Mouse (Mus musculus) embryo, embryonic 10 days (tissue): ENCODE measurements at regions not wholly inside any gene's neighbourhood (a gene's known extent, or its start where the extent isn't known, plus 50 kb on each side); places are given as distances from the start of the nearest gene placed in this dataset.
"Not testable (repeated sequence)": the region's sequence is repeated elsewhere in the genome, so short reads cannot be mapped to it uniquely, and the experiment has no call there.

Experiments
- DNase-seq: peaks from one replicate; pipeline ENCODE4 v3.0.0-alpha.2; 2015; ENCODE audit warnings: low spot score

DNA sequence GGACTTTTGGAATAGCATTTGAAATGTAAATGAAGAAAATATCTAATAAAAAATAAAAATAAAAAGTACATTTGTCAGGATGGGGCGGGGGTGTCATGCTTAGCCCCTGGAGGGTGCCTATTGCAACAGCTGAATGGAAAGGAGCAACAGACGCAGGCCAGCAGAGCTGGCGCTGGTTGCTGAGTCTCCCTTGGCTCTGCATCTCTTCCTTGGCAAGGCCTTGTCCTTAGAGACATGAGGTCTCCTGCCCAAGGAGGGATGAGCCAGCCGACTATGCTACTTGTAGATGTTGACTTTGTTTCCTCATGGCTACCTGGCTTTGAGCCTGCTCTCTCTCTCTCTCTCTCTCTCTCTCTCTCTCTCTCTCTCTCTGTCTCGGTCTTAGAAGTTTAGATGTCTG, 166.4 kb downstream of the Opa1 start:
- no peak for DNase-seq

DNA sequence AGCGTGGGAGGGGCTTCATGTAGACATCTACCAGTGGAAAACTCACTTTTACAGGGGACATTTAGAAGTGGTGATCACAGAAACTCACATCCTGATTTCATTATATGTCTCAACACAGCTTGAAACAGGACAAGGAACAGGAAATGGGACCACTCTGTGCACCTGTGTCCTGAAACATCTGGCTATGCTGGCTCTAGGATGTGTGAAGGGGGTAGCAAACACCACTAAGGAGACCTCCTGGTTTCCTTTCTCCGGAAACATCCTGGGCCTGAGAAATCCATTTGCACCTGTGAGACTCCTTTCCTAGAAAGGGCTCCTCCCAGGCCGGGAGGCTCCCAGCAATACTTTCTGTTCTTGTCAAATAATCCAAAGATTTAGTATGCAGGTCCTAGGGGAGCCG, 167.1 kb downstream of the Opa1 start:
- DNase-seq, result no peak

DNA sequence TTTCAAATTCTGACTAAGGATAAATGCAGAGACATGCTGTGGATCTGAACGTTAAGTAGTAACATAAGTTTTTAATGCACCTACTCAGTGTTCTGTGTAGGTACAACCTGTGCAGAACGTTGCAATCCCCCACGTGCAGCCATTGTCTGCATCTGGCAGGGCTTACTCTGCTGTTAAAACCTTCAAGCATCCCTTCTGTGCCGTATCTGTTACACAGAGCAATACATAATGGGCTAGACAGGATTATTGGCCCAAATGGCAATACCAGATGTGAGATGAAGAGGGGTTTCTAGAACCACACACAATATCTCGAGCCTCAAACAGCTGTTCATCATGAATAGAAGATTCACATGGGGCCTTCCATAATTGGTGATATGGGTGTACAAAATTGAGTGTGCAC, 170.0 kb downstream of the Opa1 start:
- DNase-seq, result peak; percentile 44

DNA sequence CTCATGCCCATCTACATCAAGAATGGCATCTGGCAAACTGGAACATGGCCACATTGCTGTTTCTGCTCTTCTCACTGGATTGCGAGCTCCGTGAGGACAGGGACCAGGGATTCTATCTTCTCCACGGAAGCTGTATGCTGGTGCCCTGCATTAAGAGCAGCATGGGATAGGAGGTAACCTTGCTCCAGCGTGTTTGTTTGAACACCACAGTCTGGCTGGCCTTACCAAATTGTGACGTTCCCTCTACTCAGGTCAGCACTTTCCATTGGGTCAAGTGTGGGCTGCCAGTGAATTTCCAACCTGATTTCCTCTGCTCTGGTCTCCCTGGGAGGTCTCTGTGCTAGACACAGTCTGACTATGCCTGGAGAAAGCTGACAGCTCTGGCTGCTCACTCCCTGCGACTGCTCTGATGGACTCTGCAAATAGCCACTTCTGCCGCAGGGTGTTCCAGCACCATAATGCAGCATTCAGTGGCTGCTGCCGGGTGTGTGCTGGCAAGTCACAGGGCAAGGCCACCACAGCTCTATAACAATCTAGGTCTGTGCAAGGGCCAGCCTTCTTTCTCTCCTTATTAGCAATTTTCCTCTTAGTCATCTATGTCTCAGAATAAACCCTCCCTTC, 175.6 kb downstream of the Opa1 start:
- peak; percentile 19 for DNase-seq

DNA sequence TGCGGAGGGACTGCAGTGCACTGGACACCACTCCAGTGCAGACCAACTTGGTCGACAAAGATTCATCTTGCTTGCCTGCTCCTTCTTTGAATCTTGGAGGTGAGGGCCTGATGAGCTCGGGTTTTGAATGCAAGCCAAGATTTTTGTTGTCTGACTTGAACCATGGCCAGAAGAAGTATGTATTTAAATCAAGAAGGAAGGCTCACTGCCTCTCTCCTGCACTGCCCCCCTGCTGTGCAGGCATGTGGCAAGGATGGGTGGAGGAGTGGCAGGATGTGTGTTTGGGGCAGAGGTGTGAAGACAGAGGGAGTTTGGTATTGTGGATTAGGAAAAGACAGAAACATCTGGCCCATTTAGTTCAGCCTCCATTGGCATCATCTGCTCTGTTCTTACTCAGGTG, 179.1 kb downstream of the Opa1 start:
- no peak for DNase-seq

DNA sequence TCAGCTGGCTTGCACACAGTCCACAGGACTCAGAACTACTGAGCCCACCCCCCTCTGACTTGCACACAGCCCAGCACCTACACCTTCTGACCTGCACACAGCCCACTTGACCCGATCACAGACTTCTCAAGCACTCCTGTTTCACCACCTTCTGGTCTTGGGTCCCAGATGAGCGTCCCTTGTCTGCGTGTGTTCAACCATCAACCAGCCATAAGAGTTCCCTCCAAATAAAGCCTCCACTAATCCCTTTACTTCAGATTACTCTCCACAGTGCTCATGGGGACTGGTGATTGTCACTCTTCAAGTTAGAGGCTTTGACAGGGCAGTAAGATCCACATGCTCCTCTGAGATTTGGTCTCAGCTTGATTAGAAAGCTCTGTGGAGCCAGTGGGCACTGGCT, 180.3 kb downstream of the Opa1 start:
- DNase-seq, result no peak

DNA sequence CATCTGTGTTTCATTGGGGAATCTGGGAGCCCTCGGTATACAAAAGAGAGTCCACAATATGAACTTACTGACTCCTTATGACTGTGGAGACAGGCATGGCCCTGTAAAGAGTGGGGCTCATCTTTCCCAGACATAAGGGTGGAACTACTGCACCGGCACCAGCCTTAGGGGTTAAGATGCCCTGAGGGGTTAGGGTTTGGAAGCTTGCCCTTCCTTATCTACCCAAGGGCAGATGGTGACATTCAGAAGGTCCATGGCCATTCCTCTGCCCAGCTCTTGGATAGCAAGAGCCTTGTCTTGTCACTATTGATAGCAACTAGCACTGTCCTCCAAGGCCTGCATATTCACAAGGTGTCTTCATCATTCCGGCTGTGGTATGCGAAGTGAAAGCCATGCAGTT, 181.5 kb downstream of the Opa1 start:
- DNase-seq, result no peak

DNA sequence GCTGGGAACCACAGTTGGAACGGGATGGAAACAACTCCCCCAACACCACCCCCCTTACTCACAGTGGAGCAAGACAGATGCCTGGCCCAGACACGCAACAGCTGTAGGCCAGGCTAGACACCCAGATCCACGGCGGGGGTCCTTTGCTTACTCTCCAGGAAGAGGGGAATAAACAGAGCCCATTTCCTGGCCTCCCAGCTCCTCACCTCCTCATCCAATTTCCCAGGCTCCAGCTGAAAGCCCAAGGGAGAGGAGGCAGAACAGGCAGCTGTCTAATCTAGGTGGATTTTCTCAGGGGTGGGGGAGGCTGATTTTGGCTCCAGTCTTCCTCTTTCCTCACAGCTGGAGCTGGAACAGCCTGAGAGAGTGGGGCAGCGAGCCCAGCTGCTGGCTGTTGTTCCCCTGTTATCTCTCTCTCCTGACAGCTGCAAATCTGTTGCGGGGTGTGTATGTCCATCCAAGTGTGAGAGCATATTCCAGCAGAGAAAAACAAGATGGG, 182.7 kb downstream of the Opa1 start:
- peak; percentile 32 for DNase-seq

DNA sequence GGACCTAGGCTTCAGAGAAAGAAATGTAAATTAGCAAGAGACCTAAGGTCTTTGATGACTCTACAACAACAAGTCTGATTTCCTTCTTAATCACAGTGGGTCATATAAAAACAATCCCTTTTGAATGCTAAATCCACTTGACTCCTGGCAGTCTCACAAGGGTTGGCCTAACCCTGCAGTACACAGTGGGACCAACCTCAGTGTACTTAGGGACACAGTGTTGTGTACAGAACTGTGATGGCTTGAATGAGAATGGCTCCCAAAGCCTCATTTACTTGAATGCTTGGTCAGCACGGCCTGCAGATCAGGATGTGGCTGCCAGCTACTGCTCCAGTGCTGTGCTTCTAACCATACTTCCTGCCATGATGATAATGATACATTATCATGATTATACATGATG, 185.2 kb downstream of the Opa1 start:
- no peak for DNase-seq

DNA sequence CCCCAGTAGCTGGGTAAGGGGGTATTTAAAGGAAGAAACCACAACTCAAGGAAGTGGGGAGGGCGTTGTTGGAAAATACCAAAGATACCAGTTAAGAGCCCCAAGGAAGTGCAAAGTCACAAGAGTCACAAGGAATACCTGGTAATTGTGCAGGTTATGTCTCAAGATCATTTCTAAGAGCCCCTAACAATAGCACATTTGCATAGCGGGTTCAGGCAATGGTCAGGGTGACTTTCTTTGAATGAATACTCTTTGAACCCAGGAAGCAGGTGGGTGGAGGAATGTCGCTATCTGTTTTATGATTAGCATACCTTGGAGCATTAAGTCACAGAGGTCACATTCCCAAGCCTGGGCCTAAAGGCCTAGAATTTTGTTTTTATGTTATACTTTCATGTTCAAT, 186.7 kb downstream of the Opa1 start:
- not testable (repeated sequence) for DNase-seq

DNA sequence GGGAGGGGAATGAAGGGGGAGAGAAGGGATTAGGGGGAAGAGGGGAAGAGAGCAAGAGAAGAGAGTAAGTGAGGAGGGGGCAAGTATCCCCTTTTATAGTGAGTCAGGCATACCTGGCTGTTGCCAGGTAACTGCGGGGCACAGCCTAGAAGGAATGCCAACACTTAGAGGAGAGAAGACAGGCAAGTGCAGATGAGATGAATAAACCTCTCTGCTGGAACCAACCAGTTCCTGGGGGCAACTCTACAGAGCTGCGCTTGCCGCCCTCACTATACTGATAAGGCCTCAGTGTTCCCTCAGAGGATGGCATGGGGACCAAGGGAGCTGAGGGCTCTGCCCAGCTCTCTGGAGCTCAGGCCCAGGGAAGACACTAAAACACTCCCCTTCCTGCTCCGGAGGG, 192.2 kb downstream of the Opa1 start:
- no peak for DNase-seq

DNA sequence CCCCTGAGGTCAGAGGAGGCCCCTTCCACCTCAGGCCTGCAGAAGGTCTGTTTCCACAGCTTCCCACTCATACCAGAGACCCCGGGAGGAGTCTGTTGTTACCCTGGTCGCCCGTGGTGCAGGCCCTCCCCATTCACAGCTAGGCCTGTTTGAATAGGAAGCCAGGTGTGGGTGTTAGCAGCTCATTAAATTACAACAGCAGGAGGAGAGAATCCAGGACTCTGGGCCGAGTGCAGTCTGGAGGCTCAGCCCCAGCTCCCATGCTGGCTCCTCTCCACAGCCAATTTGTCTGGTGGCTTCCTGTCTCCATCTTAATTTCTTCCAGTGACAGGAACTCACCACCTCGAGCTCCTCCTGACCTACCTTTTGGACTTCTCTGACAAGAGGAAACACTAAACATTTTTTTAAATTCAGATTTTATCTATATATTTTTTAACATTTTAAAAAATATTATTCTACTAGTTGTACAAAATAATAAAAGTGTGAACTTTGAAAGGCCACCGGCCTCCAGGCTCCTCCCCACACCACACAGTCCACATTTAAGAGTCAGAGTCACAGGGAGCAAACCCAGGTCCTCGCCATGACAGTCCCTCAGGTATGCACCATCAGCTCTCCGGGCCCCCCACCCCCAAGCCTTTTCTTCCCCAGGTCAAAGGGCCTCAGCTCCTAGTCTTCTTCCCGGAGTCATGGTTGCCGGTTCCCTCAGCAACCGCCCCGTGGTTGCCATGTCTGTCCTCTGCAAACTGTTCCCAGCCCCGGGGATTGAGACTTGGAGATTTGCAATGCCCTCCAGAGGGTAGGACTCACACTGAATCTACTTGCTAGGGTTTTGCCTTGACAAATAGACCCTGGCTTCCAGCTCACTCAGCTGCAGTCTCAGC, 192.8 kb downstream of the Opa1 start:
- peak; percentile 39 for DNase-seq

DNA sequence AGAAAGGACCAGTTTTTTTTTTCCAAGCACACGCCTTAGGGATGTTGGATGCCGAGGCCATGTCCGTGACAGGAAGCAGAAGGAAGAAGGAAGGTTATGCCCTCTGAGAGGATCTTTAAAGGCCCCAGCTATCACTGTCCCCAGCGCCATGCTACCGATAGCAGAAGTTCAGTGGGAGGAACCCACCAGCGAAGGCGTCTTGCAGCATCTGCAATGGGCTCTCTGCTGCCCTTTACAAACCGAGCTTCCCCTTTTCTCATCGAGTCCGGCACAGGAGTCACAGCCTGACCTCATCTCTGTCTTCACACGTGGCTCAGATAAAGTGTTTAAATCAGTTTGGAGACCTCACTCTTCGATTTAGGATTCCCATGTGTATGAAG, 193.5 kb downstream of the Opa1 start:
- no peak for DNase-seq

DNA sequence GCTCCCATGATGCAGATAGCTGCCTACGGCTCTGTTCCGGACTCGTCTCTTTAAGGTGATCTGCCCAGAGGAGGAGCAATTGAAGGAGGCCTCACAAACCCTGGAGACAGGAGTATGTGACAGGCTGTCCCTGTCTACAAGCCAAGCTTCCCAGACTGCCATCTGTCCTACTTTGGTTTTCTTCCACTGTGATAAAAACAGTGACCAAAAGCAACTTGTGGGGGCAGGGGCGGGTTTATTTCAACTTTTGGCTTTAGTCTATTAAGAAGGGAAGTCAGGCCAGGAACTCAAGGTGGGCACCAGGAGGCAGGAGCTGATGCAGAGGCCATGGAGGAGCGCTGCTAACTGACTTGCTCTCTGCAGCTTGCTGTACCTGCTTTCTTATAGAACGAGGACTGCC, 193.9 kb downstream of the Opa1 start:
- DNase-seq, result no peak

DNA sequence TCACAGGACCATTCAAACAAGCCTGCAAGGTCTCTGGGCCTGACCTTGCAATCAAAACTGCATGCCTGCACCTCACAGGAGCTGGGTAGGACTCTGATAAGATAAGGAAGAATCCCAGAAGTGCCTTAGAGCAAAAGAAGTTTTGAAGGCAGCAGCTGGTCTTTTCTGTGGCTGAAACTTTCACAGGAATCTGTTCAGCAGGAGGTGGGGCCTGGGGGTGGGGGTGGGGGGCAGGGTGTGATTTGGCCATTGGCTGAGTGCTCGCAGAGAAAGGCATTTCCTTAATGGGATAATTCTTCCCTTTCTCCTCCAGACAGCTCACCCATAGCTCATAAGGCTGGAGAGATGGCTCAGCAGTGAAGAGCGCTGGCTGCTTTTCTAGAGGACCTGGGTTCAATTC, 195.8 kb downstream of the Opa1 start:
- DNase-seq, result peak; percentile 33

DNA sequence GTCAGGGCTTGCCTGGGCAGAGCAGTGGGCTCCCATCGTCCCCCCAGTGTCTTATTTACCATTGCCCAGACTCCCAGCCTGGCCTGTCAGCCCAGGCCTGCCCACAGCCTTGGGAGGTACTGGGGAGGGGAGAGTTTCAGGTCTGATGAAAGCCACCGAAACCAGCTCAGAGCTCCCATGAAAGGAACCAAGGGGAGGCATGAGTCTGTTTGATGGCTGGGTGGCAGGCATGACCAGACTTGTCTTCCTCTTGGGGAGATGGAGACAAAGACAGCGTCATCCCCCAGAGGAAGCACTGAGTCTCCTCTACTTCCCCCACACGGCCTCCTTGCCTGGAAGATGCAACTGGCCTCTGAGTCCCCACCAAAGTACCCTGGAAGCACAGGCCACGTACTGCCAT, 196.7 kb downstream of the Opa1 start:
- DNase-seq, result no peak

DNA sequence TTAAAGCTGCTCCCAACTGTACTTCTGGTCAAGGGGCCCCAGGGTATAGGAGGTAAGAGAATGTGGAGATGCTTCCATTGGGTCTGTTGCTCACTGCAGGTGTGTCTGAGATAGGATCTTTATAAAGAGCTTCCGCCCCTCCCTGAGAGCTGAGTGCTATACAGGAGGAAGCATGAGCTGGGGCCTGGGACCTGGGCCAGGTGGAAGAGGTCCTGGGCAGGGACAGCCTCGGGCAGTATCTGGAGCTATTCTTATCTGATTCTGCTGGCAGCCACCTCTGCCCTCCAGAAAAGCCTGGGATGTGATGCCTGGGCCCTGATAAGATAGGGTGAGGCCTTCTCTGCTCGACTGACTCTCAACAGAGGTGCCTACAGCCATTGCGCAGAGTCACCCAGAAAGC, 203.3 kb downstream of the Opa1 start:
- DNase-seq, result no peak

DNA sequence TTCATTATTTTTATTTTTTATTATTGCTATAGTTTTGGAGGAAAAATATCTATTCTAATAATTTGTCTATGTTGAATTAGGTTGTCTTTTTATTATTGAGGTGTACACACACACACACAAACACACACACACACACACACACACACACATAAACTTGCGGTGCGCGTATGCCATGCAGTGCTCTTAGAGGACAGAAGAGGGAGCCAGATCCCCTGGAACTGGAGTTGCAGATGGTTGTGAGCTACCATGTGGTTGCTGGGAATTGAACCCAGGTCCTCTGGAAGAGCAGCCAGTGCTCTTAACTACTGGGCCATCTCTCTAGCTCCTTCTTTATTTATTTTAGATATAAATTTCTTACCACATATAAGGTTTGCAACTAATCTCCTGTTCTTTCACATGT, 206.0 kb downstream of the Opa1 start:
- DNase-seq, result no peak

DNA sequence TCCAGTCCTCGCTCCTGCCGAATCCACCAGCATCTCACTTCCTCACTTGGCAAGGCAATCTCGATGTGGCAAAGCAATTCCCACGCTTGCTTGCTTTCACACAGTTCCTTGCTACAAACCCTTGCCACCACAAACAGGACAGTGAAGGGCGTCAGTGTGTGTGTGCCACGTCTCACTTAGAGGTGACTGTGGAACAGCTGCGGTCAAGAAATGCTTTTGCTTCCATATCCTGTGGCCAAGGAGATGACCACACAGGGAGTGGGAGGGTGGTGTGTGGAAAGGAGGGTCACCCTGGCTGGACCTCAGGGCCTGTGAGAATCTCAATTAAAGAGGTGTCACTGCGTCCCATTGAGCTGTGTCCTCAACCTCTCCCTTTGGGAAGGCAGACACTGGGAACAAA, 207.4 kb downstream of the Opa1 start:
- no peak for DNase-seq

DNA sequence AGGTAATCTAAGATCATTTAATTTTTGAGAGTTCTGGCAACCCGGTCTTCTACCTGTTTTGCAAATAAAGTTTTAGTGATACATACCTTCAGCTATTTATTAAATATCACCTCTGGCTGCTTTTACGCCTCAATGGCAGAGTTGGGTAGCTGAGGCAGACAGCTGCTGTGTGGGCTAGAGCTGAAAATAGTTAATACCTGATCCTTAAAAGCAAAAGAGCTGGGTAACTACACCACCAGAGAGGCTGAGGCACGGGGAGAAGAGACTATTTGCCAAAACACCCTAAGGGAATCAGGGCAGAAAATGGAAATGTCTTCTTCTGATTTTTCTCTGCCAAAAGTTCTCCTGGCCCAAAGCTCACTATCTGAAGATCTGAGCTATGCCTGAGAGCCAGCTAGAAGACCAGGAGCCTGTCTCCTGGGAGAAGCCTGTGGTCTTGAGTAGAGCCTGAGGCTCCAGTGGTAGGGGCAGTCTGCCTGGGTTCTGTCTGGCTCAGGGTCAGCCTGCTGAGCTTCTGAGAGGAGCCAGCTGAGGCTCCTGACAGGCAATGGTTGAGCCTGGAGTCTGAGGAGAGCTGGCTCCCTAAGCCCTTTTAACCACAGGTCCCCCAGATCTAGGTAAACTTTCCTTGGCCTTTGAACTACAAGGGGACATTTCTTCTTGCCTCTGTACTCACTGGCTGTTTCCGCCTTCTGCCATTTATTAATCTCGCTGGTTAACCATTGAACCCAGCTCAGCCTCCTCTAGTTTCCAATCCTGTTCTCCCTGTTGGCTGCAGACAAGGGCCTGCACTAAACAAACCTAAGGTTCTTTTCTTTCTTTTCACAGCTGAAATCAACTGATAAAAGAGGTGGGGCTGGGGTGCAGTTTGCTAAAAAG, 208.7 kb downstream of the Opa1 start:
- DNase-seq, result no peak

DNA sequence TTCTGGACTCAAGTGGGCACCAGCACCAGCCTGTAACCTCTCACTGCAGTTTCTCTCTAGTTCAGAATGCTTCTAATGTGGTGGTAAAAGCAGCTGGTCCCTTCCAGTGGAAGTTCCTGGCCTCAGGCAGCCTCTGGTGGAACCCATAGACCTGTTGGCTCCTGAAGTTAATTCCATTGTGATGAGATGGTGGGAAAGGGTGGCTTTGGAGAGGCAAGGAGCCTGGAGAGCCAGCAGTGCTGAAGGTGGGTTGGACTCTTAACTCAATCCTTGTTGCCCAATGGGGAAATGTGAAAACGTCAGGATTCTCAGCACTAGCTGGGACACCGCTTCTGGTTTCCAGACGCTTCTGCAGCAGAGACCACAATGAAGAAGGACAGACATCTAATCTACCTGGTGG, 210.9 kb downstream of the Opa1 start:
- DNase-seq, result no peak

DNA sequence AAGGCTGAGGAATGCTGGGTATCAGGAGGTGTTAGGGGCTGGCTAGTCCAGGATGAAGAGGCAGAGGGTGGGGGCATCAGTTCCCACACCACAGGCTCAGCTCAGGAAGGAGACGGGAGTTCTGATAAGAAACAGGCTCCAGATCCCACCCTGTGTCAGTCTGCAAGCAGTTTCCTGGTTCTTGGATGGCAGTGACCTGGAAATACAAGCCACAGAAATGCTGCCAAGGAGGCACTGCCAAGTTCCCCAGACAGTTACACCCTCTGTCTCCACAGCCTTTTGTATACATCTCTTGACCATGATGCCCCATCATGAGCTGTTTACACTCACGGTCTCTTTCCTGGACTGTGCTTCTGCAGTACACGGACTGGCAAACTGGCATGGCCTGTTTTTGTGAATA, 220.1 kb downstream of the Opa1 start:
- DNase-seq, result no peak

DNA sequence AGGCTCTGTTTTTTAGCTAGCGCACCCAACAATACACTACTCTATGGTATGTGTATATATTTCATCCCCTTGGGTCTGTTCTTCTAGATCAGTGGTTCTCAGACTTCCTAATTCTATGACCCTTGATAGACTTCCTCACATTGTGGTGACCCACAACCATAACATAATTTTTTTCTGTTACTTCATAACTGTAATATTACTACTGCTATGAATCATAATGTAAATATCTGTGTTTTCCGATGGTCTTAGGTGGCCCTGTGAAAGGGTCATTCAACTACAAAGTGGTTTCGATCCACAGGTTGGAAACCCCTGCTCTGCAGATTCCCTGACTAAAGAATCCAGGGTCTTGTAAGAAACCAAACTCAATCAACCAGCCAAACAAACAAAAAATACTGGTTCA, 220.8 kb downstream of the Opa1 start:
- no peak for DNase-seq
